Mouse (Mus musculus): ENCODE results near the gene Git2.

GRCm38 (mm10) chr5:114813525-114814181, 38.3 kb upstream of the Git2 start:
- TF ChIP-seq POLR2A (IDR thresholded peaks at IDR 0.05; ENCODE audit: control insufficient read depth, extremely low read depth, insufficient read depth, low read length, poor library complexity) (peak; percentile 62), CTCF (IDR thresholded peaks at IDR 0.05; ENCODE audit: borderline replicate concordance, control insufficient read depth, extremely low read depth, insufficient read depth, low read length, poor library complexity) (no peak)

Data from thymus, adult 2 months (tissue).